Mouse (Mus musculus) left cerebral cortex, adult 9 months (tissue): Measurements from ENCODE around the gene Ecsit.

Experiments
- DNase-seq, 2 experiments: peaks; one replicate each; pipeline ENCODE4 v3.0.0; 2022; ENCODE audit warnings: low spot score in 2 of 2

Gene Ecsit

GRCm38 (mm10) chr9:22051161-22051957, 33.9 kb downstream of the Ecsit start:
- no peak for DNase-seq

DNA sequence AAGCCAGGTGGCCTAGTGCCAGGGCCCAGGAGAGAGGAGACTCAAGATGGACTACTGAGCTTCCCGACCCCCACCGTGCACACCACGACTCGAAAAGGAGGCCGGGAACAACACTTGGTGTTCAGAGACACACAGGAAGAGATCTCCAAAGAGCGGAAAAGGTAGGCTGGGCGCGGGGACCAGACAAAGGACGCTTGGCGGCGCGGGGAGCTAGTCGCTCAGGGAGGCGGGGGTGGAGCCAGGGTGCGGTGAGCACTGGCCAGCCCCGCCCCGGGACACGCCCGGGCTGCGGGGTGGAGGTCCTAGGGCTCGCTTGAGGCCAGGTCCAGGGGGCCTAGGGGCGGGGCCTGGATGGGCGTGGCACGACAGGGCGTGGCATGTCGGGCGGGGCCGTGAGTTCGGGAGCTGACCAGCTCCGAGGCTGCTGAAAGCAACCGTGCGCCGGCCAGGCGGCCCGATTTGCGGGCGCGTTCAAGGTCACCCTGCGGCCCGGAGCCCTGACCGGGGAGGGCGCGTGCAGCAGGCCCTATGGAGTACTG, 34.8 kb downstream of the Ecsit start:
- DNase-seq, result peak in 1 of 2 experiments; percentile 64

DNA sequence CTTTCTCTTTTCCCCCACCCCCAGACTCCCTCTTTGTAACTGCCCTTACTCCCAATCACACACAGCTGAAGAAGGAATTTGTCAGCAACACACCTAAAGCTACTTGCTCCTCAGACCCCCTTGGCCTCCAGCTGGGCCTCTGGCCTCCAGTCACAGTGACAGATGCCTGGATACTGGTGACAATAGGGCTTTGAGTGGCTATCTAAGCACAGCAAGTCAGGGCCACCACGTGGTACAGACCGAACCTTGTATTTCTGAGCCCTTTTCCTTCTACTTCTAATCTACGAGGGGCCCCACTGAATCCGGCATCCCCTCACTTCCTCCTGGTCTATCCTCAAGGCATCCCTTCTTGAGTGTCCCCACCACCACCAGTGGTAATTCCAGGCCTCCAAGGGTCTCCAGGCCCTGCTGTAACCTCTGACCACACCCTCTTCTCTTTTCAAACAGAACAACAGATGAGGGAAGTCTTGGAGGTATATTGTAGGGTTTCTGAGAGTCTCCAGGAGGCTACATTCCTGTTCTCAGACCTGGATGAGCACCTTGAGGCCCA, 35.4 kb downstream of the Ecsit start:
- DNase-seq, result no peak

- DNase-seq, result no peak
Observed at GRCm38 (mm10) chr9:22049315-22049714, 35.9 kb downstream of the Ecsit start.

GRCm38 (mm10) chr9:22047329-22047728, 37.9 kb downstream of the Ecsit start:
- no peak for DNase-seq

- DNase-seq, result no peak
Observed at GRCm38 (mm10) chr9:22041832-22042231, 43.4 kb downstream of the Ecsit start.

GRCm38 (mm10) chr9:22037826-22038225, 47.4 kb downstream of the Ecsit start:
- DNase-seq, result no peak

DNA sequence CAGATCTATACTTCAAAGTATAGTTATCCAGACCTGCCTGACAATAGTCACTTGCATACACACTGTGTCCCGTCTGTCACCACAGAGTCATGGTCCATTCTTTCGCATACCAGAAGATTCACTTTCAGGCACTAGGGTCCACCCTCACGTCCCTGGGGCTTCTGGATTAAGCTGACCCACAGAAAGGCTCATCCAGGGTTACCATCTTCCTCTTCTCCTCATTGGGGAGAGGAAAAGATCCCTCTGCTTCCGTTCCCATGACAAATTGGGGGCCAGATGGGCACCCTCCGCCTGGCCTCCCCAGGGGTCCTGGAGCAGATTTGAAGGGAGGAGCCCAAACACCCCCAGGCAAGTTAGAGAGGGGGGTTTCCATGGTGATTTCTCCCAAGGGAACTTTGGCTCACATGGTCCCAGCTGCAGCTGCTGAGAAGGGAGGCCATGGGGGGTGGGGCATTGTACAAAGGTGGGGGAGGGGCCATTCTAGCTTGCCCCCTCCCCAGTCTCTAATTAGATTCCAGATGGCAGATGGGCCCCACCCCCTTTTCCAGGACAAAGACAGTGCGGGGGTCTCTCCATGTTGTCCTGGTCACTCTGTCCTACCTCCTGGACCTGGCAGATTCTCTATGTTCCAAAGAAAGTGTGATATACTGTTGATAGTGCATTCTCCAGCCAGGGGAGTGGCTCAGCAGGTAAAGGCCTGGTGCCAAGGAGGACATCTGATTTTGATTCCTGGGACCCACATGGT, 49.8 kb downstream of the Ecsit start:
- no peak for DNase-seq

DNA sequence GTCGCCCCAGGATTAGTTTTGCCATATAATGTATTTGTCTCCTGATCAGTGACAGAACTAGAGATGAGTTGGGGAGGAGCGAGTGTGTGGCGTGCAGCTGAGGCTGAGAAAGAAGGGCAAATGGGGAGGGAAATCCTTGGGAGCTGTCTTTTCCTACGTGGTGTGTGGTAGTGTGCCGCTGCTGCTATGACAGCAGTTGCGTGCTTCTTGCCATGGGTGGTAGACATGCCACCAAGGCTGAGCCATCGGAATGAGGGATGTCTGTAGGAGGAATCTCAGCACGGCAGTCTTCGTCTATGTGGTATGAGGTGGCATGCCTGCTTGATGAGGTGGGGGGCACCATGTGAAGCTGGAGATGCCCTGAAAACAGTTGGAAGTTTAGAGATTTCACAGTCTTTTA, 54.9 kb downstream of the Ecsit start:
- DNase-seq, result no peak

- DNase-seq, result no peak
Observed at GRCm38 (mm10) chr9:22028467-22028866, 56.8 kb downstream of the Ecsit start.

- peak in 1 of 2 experiments; percentile 49 for DNase-seq
Observed at GRCm38 (mm10) chr9:22024592-22024991, 60.6 kb downstream of the Ecsit start.
